Mouse (Mus musculus) ES-Bruce4 (cell line): ENCODE results near the gene Rhot1.
A peak's percentile ranks its signal among the peaks of the same experiment; 100 is the strongest.

ENCODE experiments used
- CTCF ChIP-seq: IDR thresholded peaks from one replicate; pipeline ENCODE4 v1.8.1; 2011; ENCODE audit warnings: low read depth, low read length
- EP300 ChIP-seq: IDR thresholded peaks from 2 replicates; pipeline ENCODE4 v1.6.1; 2011; ENCODE audit warnings: low read depth, low read length; ENCODE audit not compliant: insufficient read depth
- POLR2A ChIP-seq: IDR thresholded peaks from one replicate; pipeline ENCODE4 v1.8.1; 2011; ENCODE audit warnings: low read length; ENCODE audit not compliant: insufficient read depth

DNA sequence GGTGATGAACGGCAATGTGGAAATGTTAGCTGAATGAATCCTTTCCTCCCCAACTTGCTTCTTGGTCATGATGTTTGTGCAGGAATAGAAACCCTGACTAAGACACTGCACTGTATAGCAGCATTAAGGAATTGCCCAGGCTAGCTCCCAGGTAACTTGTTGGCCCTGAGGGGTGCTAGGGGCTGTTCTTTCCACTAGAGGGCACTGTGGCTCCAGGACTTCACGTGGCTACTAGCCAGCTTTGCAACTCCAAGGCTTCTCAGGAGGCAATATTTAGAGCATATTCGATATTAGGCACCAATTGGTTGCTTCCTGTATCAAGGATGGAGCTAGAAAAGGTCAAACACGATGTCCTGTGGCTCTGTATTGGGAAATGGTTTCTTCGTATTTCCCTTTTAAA is 78.3 kb downstream of the Rhot1 start:
- TF ChIP-seq EP300, result 0 out of 2 replicates have a peak, but pooled peaks have one; percentile 15
- peak; percentile 89 for TF ChIP-seq CTCF
- TF ChIP-seq POLR2A, result no peak
